Mouse (Mus musculus): ENCODE measurements around the gene Gm45785. TPM values are rescaled to one million over a fixed set of nuclear protein-coding genes. Genes with fewer than 3 reads are reported as not detected.
A peak's percentile ranks its signal among the peaks of the same experiment; 100 is the strongest.

Gene Gm45785
- polyA plus RNA-seq, 1 experiment from 2014 or later = not detected

- H3K4me1 ChIP-seq (ENCODE audit: control insufficient read depth, insufficient read depth, low read length) = no peaks in the 10 kb centered on the region
- no peaks in the 10 kb centered on the region; the same call in 1 of the 2 replicates for H3K27me3 ChIP-seq (replicated peaks; ENCODE audit: control insufficient read depth, insufficient read depth, low read length)
- H3K36me3 ChIP-seq (ENCODE audit: control insufficient read depth, insufficient read depth, low read length) = no peaks in the 10 kb centered on the region; the same call in 1 of the 2 replicates
- ATAC-seq = no peak
- H3K9ac ChIP-seq (ENCODE audit: low read length) = no peak overlapping the region
- no peak for DNase-seq (ENCODE audit: low spot score)
- 94% methylated on average over 4 of the region's 4 CpGs for WGBS
- no peak overlapping the region for H3K27ac ChIP-seq (ENCODE audit: low read depth, low read length)
- H3K4me3 ChIP-seq (ENCODE audit: low read depth, low read length) = no peak overlapping the region
- H3K9me3 ChIP-seq (replicated peaks; ENCODE audit: control insufficient read depth, low read length) = no peaks in the 10 kb centered on the region
- no peak overlapping the region for H3K4me2 ChIP-seq (ENCODE audit: low read length)
Observed at GRCm38 (mm10) chr7:140822731-140823130, 33.4 kb downstream of the Gm45785 start.

- Histone ChIP-seq H3K27ac (ENCODE audit: low read depth, low read length) (peak within 1 kb of the TSS; percentile 80), H3K4me1 (ENCODE audit: control insufficient read depth, insufficient read depth, low read length) (no peaks in the 10 kb centered on the region), H3K4me3 (ENCODE audit: low read depth, low read length) (peak within 1 kb of the TSS; percentile 48), H3K9ac (ENCODE audit: low read length) (peak within 1 kb of the TSS; percentile 70), H3K36me3 (ENCODE audit: control insufficient read depth, insufficient read depth, low read length) (no peaks in the 10 kb centered on the region; the same call in 1 of the 2 replicates), H3K9me3 (replicated peaks; ENCODE audit: control insufficient read depth, low read length) (no peaks in the 10 kb centered on the region), H3K27me3 (replicated peaks; ENCODE audit: control insufficient read depth, insufficient read depth, low read length) (no peaks in the 10 kb centered on the region; the same call in 1 of the 2 replicates), H3K4me2 (ENCODE audit: low read length) (peak within 1 kb of the TSS; percentile 72)
- peak; percentile 92 for ATAC-seq
- peak; percentile 87 for DNase-seq (ENCODE audit: low spot score)
- 1% methylated on average over 21 of the region's 21 CpGs for WGBS
Observed at GRCm38 (mm10) chr7:140821653-140822329, 34.3 kb downstream of the Gm45785 start, which contains the start of gene Zfp941. Zfp941 (minus strand) TSS chr7:140822178.

DNA sequence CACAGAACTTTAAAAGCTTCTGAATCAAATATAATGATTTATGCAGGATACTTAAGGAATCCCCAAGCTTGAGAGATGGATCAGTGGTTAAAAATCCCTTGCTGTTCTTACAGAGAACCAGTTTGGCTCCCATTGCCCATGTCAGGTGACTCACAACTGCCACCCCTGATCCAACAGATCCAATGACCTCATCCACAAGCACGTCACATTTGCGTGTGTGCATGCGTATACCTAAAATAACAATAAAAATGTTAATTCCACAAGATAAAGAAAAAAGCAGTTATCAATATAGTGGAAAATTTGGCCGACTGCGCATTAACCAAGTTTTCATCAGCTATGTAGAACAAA is 34.9 kb downstream of the Gm45785 start:
- Histone ChIP-seq H3K9me3 (replicated peaks; ENCODE audit: control insufficient read depth, low read length) (no peaks in the 10 kb centered on the region), H3K4me3 (ENCODE audit: low read depth, low read length) (peak overlapping the region; percentile 48), H3K4me2 (ENCODE audit: low read length) (peak overlapping the region; percentile 72), H3K9ac (ENCODE audit: low read length) (peak overlapping the region; percentile 70), H3K27ac (ENCODE audit: low read depth, low read length) (0 out of 2 replicates have a peak overlapping the region, but pooled peaks have one; percentile 80), H3K27me3 (replicated peaks; ENCODE audit: control insufficient read depth, insufficient read depth, low read length) (no peaks in the 10 kb centered on the region), H3K36me3 (ENCODE audit: control insufficient read depth, insufficient read depth, low read length) (no peaks in the 10 kb centered on the region; the same call in 1 of the 2 replicates), H3K4me1 (ENCODE audit: control insufficient read depth, insufficient read depth, low read length) (no peaks in the 10 kb centered on the region)
- DNase-seq (ENCODE audit: low spot score) = no peak
- ATAC-seq = 0 out of 2 replicates have a peak, but pooled peaks have one; percentile 10
- 42% methylated on average over 5 of the region's 5 CpGs for WGBS

- DNase-seq (ENCODE audit: low spot score) (no peak), ATAC-seq (no peak)
- H3K9me3 ChIP-seq (replicated peaks; ENCODE audit: control insufficient read depth, low read length) = no peaks in the 10 kb centered on the region
- no peaks in the 10 kb centered on the region for H3K4me1 ChIP-seq (ENCODE audit: control insufficient read depth, insufficient read depth, low read length)
- no peak overlapping the region for H3K4me2 ChIP-seq (ENCODE audit: low read length)
- H3K4me3 ChIP-seq (ENCODE audit: low read depth, low read length) = no peak overlapping the region
- H3K9ac ChIP-seq (ENCODE audit: low read length) = no peak overlapping the region
- no peak overlapping the region for H3K27ac ChIP-seq (ENCODE audit: low read depth, low read length)
- no peaks in the 10 kb centered on the region for H3K27me3 ChIP-seq (replicated peaks; ENCODE audit: control insufficient read depth, insufficient read depth, low read length)
- WGBS = 71% methylated on average over 4 of the region's 4 CpGs
- no peaks in the 10 kb centered on the region; the same call in 1 of the 2 replicates for H3K36me3 ChIP-seq (ENCODE audit: control insufficient read depth, insufficient read depth, low read length)
Observed at GRCm38 (mm10) chr7:140820173-140820572, 36.0 kb downstream of the Gm45785 start.

DNA sequence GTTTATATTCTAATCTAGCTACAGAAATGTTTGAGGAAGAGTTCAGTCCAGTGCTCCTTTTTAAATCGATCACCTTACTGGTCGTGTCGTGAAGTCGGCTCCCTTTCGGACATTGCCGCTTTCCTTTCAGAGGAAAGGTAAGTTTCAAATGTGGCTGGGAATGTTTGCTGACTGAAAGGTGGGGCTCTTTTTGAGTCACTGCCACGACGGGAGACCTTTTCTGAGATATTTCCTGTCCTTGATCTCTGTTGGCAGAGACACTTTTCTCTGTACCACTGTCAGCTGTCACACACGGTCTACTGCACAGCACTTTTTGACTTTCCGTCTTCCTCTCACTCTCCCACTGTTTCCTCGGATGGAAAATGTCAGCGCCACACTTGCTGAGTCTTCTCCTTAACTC is 43.3 kb downstream of the Gm45785 start:
- no peak for ATAC-seq
- H3K9ac ChIP-seq (ENCODE audit: low read length) = no peak overlapping the region

DNA sequence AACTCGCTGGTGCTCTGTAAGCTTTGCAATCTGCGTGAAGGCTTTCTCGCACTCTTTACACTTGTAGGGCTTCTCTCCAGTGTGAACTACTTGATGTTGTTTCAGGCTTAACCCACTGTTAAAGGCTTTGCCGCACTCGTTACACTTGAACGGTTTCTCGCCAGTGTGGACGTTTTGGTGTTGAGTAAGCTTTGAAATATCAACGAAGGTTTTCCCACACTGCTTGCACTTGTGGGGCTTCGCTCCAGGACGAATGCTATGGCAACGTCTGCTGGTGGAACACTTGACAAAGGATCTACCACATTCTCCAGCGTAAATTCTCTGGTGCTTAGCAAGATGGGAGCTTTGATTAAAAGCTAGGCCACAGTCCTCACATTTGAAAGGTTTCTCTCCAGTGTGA is 44.4 kb downstream of the Gm45785 start:
- no peak overlapping the region for H3K4me2 ChIP-seq (ENCODE audit: low read length)
- no peak for DNase-seq (ENCODE audit: low spot score)

More for the DNA sequence above, 43.3 kb downstream of the Gm45785 start:
- Histone ChIP-seq H3K4me1 (ENCODE audit: control insufficient read depth, insufficient read depth, low read length) (no peaks in the 10 kb centered on the region), H3K9me3 (replicated peaks; ENCODE audit: control insufficient read depth, low read length) (no peaks in the 10 kb centered on the region), H3K36me3 (ENCODE audit: control insufficient read depth, insufficient read depth, low read length) (peaks cover 21% of the 10 kb centered on the region), H3K4me3 (ENCODE audit: low read depth, low read length) (no peak overlapping the region), H3K27ac (ENCODE audit: low read depth, low read length) (no peak overlapping the region), H3K4me2 (ENCODE audit: low read length) (no peak overlapping the region), H3K27me3 (replicated peaks; ENCODE audit: control insufficient read depth, insufficient read depth, low read length) (no peaks in the 10 kb centered on the region)
- no peak for DNase-seq (ENCODE audit: low spot score)
- WGBS = 90% methylated on average over 12 of the region's 12 CpGs

DNA sequence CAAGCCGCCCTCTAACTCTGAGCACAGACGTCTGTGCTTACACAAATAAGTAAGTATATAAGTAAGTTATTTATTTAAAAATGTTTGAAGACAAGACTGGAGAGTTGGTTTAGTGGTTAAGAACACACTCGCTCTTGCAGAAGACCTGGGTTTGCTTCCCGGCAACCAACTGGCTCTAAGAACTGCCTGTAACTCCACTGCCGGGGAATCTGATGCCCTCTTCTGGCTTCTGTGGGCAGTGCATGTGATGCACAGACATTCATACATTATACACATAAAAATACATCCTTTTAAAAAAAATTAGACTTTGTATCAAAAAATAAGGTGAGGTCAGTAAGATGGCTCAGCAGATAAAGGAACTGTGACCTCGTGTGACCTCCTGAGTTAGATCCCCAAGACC is 45.6 kb downstream of the Gm45785 start:
- no peak overlapping the region for H3K4me2 ChIP-seq (ENCODE audit: low read length)
- H3K9me3 ChIP-seq (replicated peaks; ENCODE audit: control insufficient read depth, low read length) = no peaks in the 10 kb centered on the region
- H3K9ac ChIP-seq (ENCODE audit: low read length) = no peak overlapping the region
- DNase-seq (ENCODE audit: low spot score) (no peak), ATAC-seq (no peak)
- 90% methylated on average over 6 of the region's 6 CpGs for WGBS
- H3K36me3 ChIP-seq (ENCODE audit: control insufficient read depth, insufficient read depth, low read length) = peaks cover 21% of the 10 kb centered on the region
- H3K27me3 ChIP-seq (replicated peaks; ENCODE audit: control insufficient read depth, insufficient read depth, low read length) = no peaks in the 10 kb centered on the region
- no peak overlapping the region for H3K4me3 ChIP-seq (ENCODE audit: low read depth, low read length)
- no peak overlapping the region for H3K27ac ChIP-seq (ENCODE audit: low read depth, low read length)
- no peaks in the 10 kb centered on the region for H3K4me1 ChIP-seq (ENCODE audit: control insufficient read depth, insufficient read depth, low read length)

More for the DNA sequence above, 44.4 kb downstream of the Gm45785 start:
- H3K4me1 ChIP-seq (ENCODE audit: control insufficient read depth, insufficient read depth, low read length) = no peaks in the 10 kb centered on the region
- peaks cover 21% of the 10 kb centered on the region for H3K36me3 ChIP-seq (ENCODE audit: control insufficient read depth, insufficient read depth, low read length)
- H3K9ac ChIP-seq (ENCODE audit: low read length) = no peak overlapping the region
- WGBS = 85% methylated on average over 13 of the region's 13 CpGs
- no peaks in the 10 kb centered on the region for H3K9me3 ChIP-seq (replicated peaks; ENCODE audit: control insufficient read depth, low read length)
- no peak overlapping the region for H3K4me3 ChIP-seq (ENCODE audit: low read depth, low read length)
- no peak overlapping the region for H3K27ac ChIP-seq (ENCODE audit: low read depth, low read length)
- H3K27me3 ChIP-seq (replicated peaks; ENCODE audit: control insufficient read depth, insufficient read depth, low read length) = no peaks in the 10 kb centered on the region
- no peak for ATAC-seq

- no peaks in the 10 kb centered on the region for H3K27me3 ChIP-seq (replicated peaks; ENCODE audit: control insufficient read depth, insufficient read depth, low read length)
- ATAC-seq (no peak), DNase-seq (ENCODE audit: low spot score) (peak; percentile 16)
- H3K9me3 ChIP-seq (replicated peaks; ENCODE audit: control insufficient read depth, low read length) = no peaks in the 10 kb centered on the region
- H3K4me3 ChIP-seq (ENCODE audit: low read depth, low read length) = no peak overlapping the region
- no peaks in the 10 kb centered on the region for H3K4me1 ChIP-seq (ENCODE audit: control insufficient read depth, insufficient read depth, low read length)
- H3K4me2 ChIP-seq (ENCODE audit: low read length) = no peak overlapping the region
- no peak overlapping the region for H3K27ac ChIP-seq (ENCODE audit: low read depth, low read length)
- WGBS = 17% methylated on average over 1 of the region's 1 CpGs
- H3K36me3 ChIP-seq (ENCODE audit: control insufficient read depth, insufficient read depth, low read length) = peaks cover 3% of the 10 kb centered on the region; the same call in 1 of the 2 replicates
- H3K9ac ChIP-seq (ENCODE audit: low read length) = no peak overlapping the region
Observed at GRCm38 (mm10) chr7:140805704-140806103, 50.4 kb downstream of the Gm45785 start.

GRCm38 (mm10) chr7:140802629-140803028 is 53.5 kb downstream of the Gm45785 start:
- Histone ChIP-seq H3K4me1 (ENCODE audit: control insufficient read depth, insufficient read depth, low read length) (no peaks in the 10 kb centered on the region), H3K4me3 (ENCODE audit: low read depth, low read length) (no peak overlapping the region), H3K27me3 (replicated peaks; ENCODE audit: control insufficient read depth, insufficient read depth, low read length) (no peaks in the 10 kb centered on the region), H3K9me3 (replicated peaks; ENCODE audit: control insufficient read depth, low read length) (no peaks in the 10 kb centered on the region), H3K27ac (ENCODE audit: low read depth, low read length) (no peak overlapping the region), H3K4me2 (ENCODE audit: low read length) (no peak overlapping the region), H3K9ac (ENCODE audit: low read length) (no peak overlapping the region), H3K36me3 (ENCODE audit: control insufficient read depth, insufficient read depth, low read length) (no peaks in the 10 kb centered on the region)
- WGBS = 70% methylated on average over 6 of the region's 6 CpGs
- ATAC-seq = no peak
- no peak for DNase-seq (ENCODE audit: low spot score)

Measured in forebrain, embryonic 14.5 days (tissue).